Mouse (Mus musculus) heart, embryonic 16.5 days (tissue): ENCODE measurements around the gene Thsd7b. TPM values are rescaled to one million over a fixed set of nuclear protein-coding genes. Genes with fewer than 3 reads are reported as not detected.
"Not testable (repeated sequence)": the region's sequence is repeated elsewhere in the genome, so short reads cannot be mapped to it uniquely, and the experiment has no call there.

Experiments
- ATAC-seq: fragments of 200-750 bp; cut with Nextera tagmentation; replicated peaks from 2 replicates; pipeline ENCODE4 v1.8.0; 2017; ENCODE audit warnings: moderate number of reproducible peaks; ENCODE audit not compliant: insufficient read depth, low FRiP score; ENCODE audit errors: extremely low read depth
- H3K27ac ChIP-seq: fragments of 300-500 bp; sonication (generic); 2 replicates; pipeline ENCODE4 v1.5.1; 2014; ENCODE audit warnings: mild to moderate bottlenecking, low read length, control low read depth, moderate library complexity
- H3K27me3 ChIP-seq: fragments of 300-500 bp; sonication (generic); 2 replicates; pipeline ENCODE4 v1.6.1; 2014; ENCODE audit warnings: low read length, mixed read lengths; ENCODE audit not compliant: control insufficient read depth, insufficient read depth
- H3K36me3 ChIP-seq: fragments of 300-500 bp; sonication (generic); 2 replicates; pipeline ENCODE4 v1.6.1; 2014; ENCODE audit not compliant: control insufficient read depth, insufficient read depth
- H3K4me1 ChIP-seq: fragments of 300-500 bp; sonication (generic); 2 replicates; pipeline ENCODE4 v1.6.1; 2014; ENCODE audit warnings: low read length, mixed read lengths; ENCODE audit not compliant: control insufficient read depth, insufficient read depth
- H3K4me2 ChIP-seq: fragments of 300-500 bp; sonication (generic); 2 replicates; pipeline ENCODE4 v1.6.1; 2014; ENCODE audit warnings: low read depth, mild to moderate bottlenecking, control low read depth, low read length
- H3K4me3 ChIP-seq: fragments of 300-500 bp; sonication (generic); 2 replicates; pipeline ENCODE4 v1.5.1; 2014; ENCODE audit warnings: mild to moderate bottlenecking, control low read depth, low read length
- H3K9ac ChIP-seq: fragments of 300-500 bp; sonication (generic); 2 replicates; pipeline ENCODE4 v1.6.1; 2014; ENCODE audit warnings: low read length, control low read depth
- H3K9me3 ChIP-seq: fragments of 300-500 bp; sonication (generic); replicated peaks from 2 replicates; pipeline ENCODE4 v1.6.1; 2016; ENCODE audit warnings: low read length; ENCODE audit not compliant: control insufficient read depth
- WGBS: fragments of 180-500 bp; shearing (Covaris S2); extraction: QIAGEN DNeasy Blood & Tissue Kit; methylation state at CpG from one replicate; pipeline ENCODE4 v1.1.7; 2014; 5-methylcytosine and 5-hydroxymethylcytosine counted together
- polyA plus RNA-seq: library from polyadenylated mRNA; unstranded; fragments of >200 nt; fragmentation: Nextera tagmentation; extraction: Ambion mirVana; gene quantifications from 2 replicates; pipeline ENCODE4 v1.2.1, GENCODE M21; 2015

Gene Thsd7b
- polyA plus RNA-seq, 1 experiment from 2014 or later = 1.7 TPM

DNA sequence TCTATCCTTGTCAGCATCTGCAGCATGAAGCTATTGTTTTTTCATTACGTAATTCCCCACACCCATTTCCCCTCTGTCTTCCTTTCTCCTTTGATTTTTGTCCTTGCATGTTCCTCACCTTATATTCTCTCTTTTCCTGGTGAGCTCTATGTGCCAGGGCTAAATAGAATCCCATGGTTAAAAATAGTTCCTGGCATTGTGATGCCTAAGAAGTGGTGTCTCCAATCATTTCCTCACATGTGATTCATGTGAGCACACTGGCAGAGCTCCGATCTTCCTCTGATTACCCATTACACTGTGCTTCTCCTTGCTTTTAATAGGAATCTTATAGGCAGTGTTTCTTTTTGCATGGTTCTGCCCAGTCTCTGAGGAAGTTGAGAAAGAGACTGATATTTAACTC is 826.1 kb downstream of the Thsd7b start:
- 62% methylated on average over 2 of the region's 2 CpGs for WGBS
- no peak overlapping the region for H3K4me2 ChIP-seq
- H3K36me3 ChIP-seq = no peaks in the 10 kb centered on the region
- no peak overlapping the region for H3K4me3 ChIP-seq
- no peak for ATAC-seq
- H3K4me1 ChIP-seq = no peaks in the 10 kb centered on the region
- H3K9me3 ChIP-seq = no peaks in the 10 kb centered on the region
- no peak overlapping the region for H3K9ac ChIP-seq
- H3K27me3 ChIP-seq = no peaks in the 10 kb centered on the region
- no peak overlapping the region for H3K27ac ChIP-seq

DNA sequence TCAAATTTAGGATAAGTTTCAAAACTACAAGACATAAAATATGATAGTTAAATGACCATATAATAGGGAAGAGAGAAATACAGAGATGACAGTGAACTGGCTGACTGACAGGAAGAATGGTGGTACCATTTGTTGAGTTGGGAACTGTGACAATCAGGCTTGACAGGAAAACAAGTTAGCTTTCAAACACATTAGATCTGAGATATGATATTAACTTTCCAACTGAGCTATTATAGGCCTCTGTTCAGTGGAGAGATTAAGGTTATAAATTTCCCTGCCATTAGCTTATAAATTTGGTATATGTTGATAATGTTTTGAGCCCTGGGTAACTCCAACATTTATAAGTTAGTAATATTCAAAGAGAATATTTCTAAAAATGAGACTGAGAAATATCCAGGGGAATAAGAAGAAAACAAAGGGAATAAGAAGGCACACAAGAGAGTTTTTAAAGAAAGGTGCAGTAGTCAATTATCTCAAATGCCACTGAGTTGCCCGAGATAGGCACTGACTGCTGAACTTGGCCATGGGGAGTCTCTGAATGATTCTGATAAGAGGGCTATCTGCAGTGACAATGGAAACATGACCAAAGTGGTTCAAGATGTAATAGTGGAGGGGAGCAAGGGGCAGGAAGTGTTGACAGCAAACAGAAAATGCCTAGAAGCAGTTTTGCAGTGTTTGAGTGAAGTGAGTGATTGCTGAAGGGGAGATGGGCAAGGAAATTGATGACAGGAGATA is 839.6 kb downstream of the Thsd7b start:
- Histone ChIP-seq H3K27me3 (no peaks in the 10 kb centered on the region), H3K27ac (no peak overlapping the region), H3K9me3 (no peaks in the 10 kb centered on the region), H3K4me1 (no peaks in the 10 kb centered on the region), H3K4me2 (no peak overlapping the region), H3K36me3 (no peaks in the 10 kb centered on the region), H3K9ac (no peak overlapping the region), H3K4me3 (no peak overlapping the region)
- 19% methylated on average over 1 of the region's 1 CpGs for WGBS
- no peak for ATAC-seq

DNA sequence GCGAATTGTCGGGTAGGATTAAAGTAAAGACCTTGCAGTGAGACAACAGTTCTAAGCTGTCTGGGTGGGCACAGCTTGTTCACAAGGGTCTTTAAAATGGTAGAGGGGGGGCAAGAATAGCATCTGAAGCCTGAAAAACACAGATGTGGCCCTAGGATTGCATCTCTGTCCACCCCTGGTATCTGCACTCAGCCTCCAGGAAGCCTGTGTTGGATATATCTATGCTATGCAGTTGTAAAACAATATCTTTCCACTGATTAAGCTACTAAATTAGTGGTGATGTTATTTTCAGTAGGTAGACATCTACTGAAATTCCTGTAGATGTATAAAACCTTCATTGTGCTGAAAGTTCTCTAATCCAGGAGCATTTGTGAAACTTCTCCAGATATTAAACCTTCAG is 840.4 kb downstream of the Thsd7b start:
- H3K4me1 ChIP-seq = no peaks in the 10 kb centered on the region
- no peaks in the 10 kb centered on the region for H3K9me3 ChIP-seq
- no peak for ATAC-seq
- H3K9ac ChIP-seq = no peak overlapping the region
- H3K4me2 ChIP-seq = no peak overlapping the region
- H3K27ac ChIP-seq = no peak overlapping the region
- H3K27me3 ChIP-seq = no peaks in the 10 kb centered on the region
- no peaks in the 10 kb centered on the region for H3K36me3 ChIP-seq
- WGBS = 86% methylated on average over 2 of the region's 2 CpGs
- no peak overlapping the region for H3K4me3 ChIP-seq

DNA sequence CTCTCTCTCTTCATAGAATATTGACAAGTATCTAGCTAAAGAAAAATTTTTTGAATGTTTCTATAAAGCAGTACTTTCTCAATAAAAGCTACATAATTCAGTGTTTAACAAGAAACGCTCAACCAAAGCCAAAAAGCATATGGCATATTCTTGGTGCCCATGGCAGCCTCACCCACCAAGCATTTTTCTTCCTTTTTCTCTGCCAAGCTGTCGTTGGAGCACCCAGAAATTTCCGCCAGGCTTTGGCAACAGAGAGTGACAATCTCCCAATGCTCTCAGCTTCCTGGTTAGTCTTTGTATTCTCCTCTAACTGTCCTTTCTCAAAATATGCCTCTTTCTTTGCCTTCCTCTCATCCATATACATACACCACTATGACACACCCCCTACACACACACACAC is 857.8 kb downstream of the Thsd7b start:
- Histone ChIP-seq H3K4me1 (no peaks in the 10 kb centered on the region), H3K27ac (no peak overlapping the region), H3K9me3 (no peaks in the 10 kb centered on the region), H3K36me3 (no peaks in the 10 kb centered on the region), H3K9ac (no peak overlapping the region), H3K4me2 (no peak overlapping the region), H3K4me3 (no peak overlapping the region), H3K27me3 (no peaks in the 10 kb centered on the region)
- no peak for ATAC-seq
- 70% methylated on average over 3 of the region's 3 CpGs for WGBS

DNA sequence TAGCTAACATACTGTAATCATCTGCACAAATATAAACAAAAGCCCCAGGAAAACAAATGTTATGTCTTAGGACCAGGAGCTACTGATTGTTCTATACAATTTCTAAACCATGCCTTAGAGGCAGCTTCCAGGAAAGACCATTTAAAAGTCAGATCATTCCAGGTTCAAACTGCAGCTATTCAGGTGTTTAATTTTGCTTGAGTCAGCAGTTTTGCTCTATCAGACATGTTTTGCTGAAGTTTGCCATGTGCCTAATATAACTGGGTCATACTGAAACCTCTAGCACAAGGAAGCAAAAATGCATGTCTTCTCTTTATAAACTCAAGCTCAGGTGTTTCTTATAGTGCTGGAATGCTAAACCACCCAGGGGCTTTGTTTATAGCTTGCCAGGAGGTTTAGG is 893.1 kb downstream of the Thsd7b start:
- no peak for ATAC-seq
- Histone ChIP-seq H3K9ac (no peak overlapping the region), H3K36me3 (no peaks in the 10 kb centered on the region), H3K4me1 (no peaks in the 10 kb centered on the region), H3K4me3 (no peak overlapping the region), H3K27me3 (no peaks in the 10 kb centered on the region), H3K27ac (no peak overlapping the region), H3K9me3 (no peaks in the 10 kb centered on the region), H3K4me2 (no peak overlapping the region)

DNA sequence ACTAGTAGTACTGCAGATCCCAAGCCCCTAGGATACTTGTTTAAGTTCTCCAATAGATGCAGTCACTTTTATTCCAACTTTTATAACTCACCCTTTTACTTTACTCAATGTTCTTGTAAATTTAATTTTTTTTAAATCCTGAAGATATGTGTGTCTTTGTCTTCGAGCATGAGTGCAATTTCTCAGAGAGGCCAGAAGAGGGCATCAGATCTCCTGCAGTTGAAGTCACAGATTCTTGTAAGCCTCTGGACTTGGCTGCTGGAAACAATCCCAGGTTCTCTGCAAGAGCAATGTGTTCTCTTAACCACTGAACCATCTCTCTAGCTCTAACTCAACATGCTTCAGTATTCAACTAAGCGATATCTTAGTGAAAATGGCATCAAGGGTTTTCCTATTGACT is 894.2 kb downstream of the Thsd7b start:
- ATAC-seq = no peak
- no peak overlapping the region for H3K4me2 ChIP-seq
- no peaks in the 10 kb centered on the region for H3K9me3 ChIP-seq
- no peaks in the 10 kb centered on the region for H3K27me3 ChIP-seq
- 59% methylated on average over 2 of the region's 2 CpGs for WGBS
- no peak overlapping the region for H3K9ac ChIP-seq
- no peak overlapping the region for H3K27ac ChIP-seq
- H3K4me1 ChIP-seq = no peaks in the 10 kb centered on the region
- H3K4me3 ChIP-seq = no peak overlapping the region
- no peaks in the 10 kb centered on the region for H3K36me3 ChIP-seq

DNA sequence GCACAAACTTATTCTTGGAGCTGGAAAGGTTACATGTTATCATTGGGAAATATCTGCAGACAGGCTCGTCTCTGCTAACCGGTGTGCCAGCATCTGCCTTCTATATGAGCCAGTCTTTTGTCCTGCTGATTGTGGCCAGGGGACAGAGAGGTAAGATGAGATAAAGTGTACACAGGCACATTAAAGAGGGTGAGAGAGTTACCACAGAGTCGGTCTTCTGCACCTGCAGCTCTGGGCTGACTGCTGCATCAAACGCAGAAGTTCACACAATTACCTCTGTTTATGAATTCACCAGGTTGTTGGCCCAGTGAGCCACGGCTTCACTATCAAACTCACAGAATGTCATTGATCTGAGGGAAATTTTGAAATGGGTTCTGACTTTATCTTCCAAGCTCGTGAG is 896.8 kb downstream of the Thsd7b start:
- no peak overlapping the region for H3K27ac ChIP-seq
- H3K9me3 ChIP-seq = no peaks in the 10 kb centered on the region
- no peak overlapping the region for H3K4me3 ChIP-seq
- H3K36me3 ChIP-seq = no peaks in the 10 kb centered on the region
- no peak overlapping the region for H3K4me2 ChIP-seq
- H3K27me3 ChIP-seq = no peaks in the 10 kb centered on the region
- H3K4me1 ChIP-seq = no peaks in the 10 kb centered on the region
- no peak overlapping the region for H3K9ac ChIP-seq
- 53% methylated on average over 6 of the region's 6 CpGs for WGBS
- ATAC-seq = no peak

DNA sequence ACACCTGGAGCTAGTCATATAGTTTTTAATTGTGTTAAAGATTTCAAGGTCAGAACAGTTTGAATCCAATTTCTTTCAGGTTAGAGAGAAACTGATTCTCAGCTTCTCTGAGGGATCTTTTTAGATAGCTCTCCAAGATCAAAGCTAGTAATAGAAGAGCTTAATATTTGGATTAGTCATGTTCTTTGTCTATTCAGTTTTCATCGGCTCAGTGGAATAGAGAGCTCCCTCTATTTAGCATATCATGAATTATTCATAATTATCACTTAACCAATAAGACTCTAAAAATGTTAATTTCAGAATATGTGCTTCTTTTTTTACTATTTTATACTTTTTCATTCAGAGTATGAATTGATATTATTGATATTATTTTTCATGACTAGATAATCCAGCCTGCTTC is 897.2 kb downstream of the Thsd7b start:
- Histone ChIP-seq H3K4me3 (no peak overlapping the region), H3K9ac (no peak overlapping the region), H3K9me3 (no peaks in the 10 kb centered on the region), H3K27me3 (no peaks in the 10 kb centered on the region), H3K36me3 (no peaks in the 10 kb centered on the region), H3K4me2 (no peak overlapping the region), H3K4me1 (no peaks in the 10 kb centered on the region), H3K27ac (no peak overlapping the region)
- WGBS = 73% methylated on average over 1 of the region's 1 CpGs
- no peak for ATAC-seq

DNA sequence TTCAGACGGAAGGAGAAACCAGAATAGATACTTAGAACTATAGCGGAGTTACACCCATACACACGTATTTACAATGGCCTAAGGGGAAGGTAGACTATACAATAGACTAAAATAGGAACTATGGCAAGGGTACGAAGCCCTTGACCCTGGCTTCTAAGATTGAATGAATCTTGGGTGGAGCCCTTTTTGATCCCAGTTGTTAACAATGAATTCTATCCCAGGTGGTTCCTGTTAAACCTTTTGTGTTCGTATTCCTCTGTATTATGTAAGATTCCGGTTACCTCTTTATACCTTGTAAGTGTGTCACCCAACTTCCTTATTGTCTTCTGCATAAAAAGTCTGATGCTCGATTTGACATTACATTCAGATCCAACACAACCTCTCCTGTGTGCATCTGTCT is 913.7 kb downstream of the Thsd7b start:
- H3K4me2 ChIP-seq, ATAC-seq, H3K4me1 ChIP-seq, H3K27me3 ChIP-seq, H3K9me3 ChIP-seq, H3K27ac ChIP-seq, H3K9ac ChIP-seq, H3K36me3 ChIP-seq, H3K4me3 ChIP-seq: not testable (repeated sequence)
- 83% methylated on average over 7 of the region's 7 CpGs for WGBS
